Mouse (Mus musculus) E14TG2a.4 (cell line): ENCODE data around the gene Lats1.

Source experiments
- H3K27me3 ChIP-seq: 2 replicates; pipeline ENCODE4 v1.6.1; 2014; ENCODE audit warnings: low read length, control low read depth; ENCODE audit not compliant: insufficient read depth
- H3K36me3 ChIP-seq: 2 replicates; pipeline ENCODE4 v1.6.1; 2014; ENCODE audit warnings: low read length, control low read depth; ENCODE audit not compliant: insufficient read depth
- H3K4me1 ChIP-seq: replicated peaks from 2 replicates; pipeline ENCODE4 v1.6.1; 2014; ENCODE audit warnings: low read depth, low read length, control low read depth
- H3K4me3 ChIP-seq: replicated peaks from 2 replicates; pipeline ENCODE4 v1.5.1; 2014; ENCODE audit warnings: mild to moderate bottlenecking, low read length
- H3K9me3 ChIP-seq: 2 replicates; pipeline ENCODE4 v1.6.1; 2014; ENCODE audit warnings: low read length, control low read depth
- CTCF ChIP-seq: conservative IDR thresholded peaks from 2 replicates; pipeline ENCODE4 v1.5.1; 2014; ENCODE audit warnings: low read length
- NANOG ChIP-seq: IDR thresholded peaks from 2 replicates; pipeline ENCODE4 v1.6.1; 2014; ENCODE audit warnings: borderline replicate concordance, low read length, mixed read lengths
- POU5F1 ChIP-seq: IDR thresholded peaks from 2 replicates; pipeline ENCODE4 v1.6.1; 2014; ENCODE audit warnings: low read length, borderline replicate concordance

Gene Lats1

GRCm38 (mm10) chr10:7748752-7749151, 67.7 kb downstream of the Lats1 start:
- 0 out of 2 replicates have a peak, but pooled peaks cover 6% of the 10 kb centered on the region for H3K4me1 ChIP-seq
- H3K36me3 ChIP-seq = peaks cover 87% of the 10 kb centered on the region
- H3K4me3 ChIP-seq = no peak overlapping the region
- H3K27me3 ChIP-seq = no peaks in the 10 kb centered on the region
- 0 out of 2 replicates have a peak, but pooled peaks cover 5% of the 10 kb centered on the region for H3K9me3 ChIP-seq
- TF ChIP-seq CTCF (no peak), POU5F1 (no peak), NANOG (no peak)

DNA sequence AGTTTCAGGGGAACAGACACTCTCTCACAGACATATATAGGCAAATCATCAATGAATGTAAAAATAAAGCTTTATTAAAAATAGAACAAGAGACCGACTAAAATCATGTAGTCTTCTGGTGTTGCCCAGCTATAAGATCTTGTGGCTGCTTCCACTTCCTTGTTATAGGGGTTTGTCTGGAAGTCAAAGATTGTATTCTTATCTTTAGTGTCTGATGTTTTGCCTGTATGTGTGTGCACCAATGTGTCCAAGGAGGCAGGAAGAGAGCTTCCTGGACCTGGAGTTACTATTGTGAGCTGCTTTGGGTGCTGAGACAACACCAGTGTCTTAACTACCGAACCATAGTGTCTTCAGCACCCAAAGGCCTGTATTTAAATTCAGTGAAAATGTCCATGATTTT, 76.5 kb downstream of the Lats1 start:
- no peak for TF ChIP-seq CTCF
- no peak for TF ChIP-seq POU5F1
- no peak for TF ChIP-seq NANOG
- no peaks in the 10 kb centered on the region for H3K9me3 ChIP-seq
- no peaks in the 10 kb centered on the region for H3K4me1 ChIP-seq
- peaks cover 90% of the 10 kb centered on the region for H3K36me3 ChIP-seq
- H3K4me3 ChIP-seq = no peak overlapping the region
- no peaks in the 10 kb centered on the region for H3K27me3 ChIP-seq
